Mouse (Mus musculus): Measurements from ENCODE around the gene Trappc6b. TPM values are rescaled to one million over a fixed set of nuclear protein-coding genes. Genes with fewer than 3 reads are reported as not detected.

The Trappc6b gene
- polyA plus RNA-seq, 1 experiment from 2014 or later, result 111 TPM

DNA sequence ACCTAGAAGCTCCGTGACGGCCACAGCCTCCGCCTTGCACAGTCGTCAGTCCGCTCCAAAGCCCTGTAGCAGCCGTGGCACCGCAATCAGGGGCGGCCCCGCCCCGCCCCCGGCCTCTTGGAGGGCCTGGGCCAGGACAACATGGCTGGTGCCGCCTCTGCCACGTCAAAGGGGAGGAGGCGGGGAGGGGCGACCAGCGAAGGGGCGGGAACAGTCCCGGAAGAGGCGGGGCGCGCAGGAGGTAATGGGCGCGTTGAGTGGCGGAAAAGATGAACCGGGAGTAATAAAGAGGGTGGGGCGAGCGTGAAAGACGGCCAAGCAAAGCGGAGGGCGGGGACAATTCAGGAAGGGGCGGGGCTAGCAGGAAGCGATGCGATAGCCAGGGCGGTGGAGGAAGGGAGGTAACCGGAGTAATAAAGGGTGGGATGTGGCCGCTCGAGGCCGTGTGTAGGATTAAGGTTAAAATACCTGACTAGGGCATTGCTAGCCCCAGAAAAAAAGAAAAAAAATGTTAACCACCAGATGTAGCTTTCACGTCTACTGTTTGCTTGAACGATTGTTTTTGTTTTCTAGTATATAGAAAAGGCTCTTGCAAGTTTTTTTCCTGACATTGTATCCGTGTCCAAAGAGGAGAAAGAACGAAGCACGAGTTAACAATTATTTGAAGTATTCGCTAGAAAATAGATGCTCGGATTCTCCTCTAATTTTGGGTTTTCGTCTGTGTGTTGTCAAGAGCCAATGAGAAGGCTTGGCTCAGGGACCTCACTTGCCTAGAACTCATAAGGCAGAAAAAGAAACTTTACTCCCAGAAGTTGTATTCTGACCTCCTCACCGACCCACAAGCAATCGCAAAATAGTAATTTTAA lies 49.2 kb downstream of the Trappc6b start, which contains the start of gene Sec23a:
Gene Sec23a, minus strand, starts transcription at position 174 of the 866 bp plus-strand sequence.
- peaks cover 27% of the 10 kb centered on the region for H3K4me1 ChIP-seq (replicated peaks; ENCODE audit: control insufficient read depth, insufficient read depth, low read length)
- H3K4me2 ChIP-seq (replicated peaks), result peak within 1 kb of the TSS; percentile 89
- H3K36me3 ChIP-seq (replicated peaks; ENCODE audit: control insufficient read depth, insufficient read depth), result peaks cover 2% of the 10 kb centered on the region
- no peaks in the 10 kb centered on the region for H3K9me3 ChIP-seq (ENCODE audit: control insufficient read depth, low read length)
- peak within 1 kb of the TSS; percentile 87 for H3K27ac ChIP-seq
- peak; percentile 98 for ATAC-seq (ENCODE audit: low FRiP score)
- H3K9ac ChIP-seq, result peak within 1 kb of the TSS; percentile 77
- WGBS, result under 1% methylated on average over 48 of the region's 48 CpGs
- peak; percentile 95 for DNase-seq (ENCODE audit: low spot score)
- H3K27me3 ChIP-seq (ENCODE audit: control insufficient read depth, insufficient read depth, low read length), result no peaks in the 10 kb centered on the region
- peak within 1 kb of the TSS; percentile 62 for H3K4me3 ChIP-seq (replicated peaks; ENCODE audit: low read length)

DNA sequence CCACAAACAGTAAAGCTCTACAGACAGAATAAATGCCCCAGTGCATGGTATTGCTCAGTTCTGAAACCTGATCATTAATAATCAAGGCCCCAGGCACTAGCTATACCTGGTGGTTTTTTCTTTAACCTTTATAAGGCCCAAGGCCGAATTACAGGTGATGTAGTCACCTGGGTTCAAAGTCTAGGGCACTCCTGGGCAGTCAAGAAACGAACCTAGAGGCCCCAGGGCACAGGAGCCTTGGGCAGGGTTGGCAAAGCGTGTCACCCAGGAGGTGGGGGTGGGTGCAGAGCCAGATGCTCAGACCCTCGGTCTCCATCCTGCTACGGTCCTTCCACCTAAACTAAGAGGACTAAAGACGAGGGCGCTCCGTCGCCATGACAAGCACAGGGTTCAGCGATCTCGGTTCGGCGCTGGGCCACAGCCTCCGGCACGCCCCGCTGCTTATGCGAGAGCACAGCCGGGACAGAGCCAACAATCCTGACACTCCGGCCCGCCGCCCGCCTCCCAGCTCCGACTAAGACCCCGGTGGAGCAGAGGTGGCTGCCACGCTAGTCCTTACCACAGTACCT lies 49.9 kb downstream of the Trappc6b start:
- under 1% methylated on average over 25 of the region's 25 CpGs for WGBS
- H3K9me3 ChIP-seq (ENCODE audit: control insufficient read depth, low read length), result no peaks in the 10 kb centered on the region

DNA sequence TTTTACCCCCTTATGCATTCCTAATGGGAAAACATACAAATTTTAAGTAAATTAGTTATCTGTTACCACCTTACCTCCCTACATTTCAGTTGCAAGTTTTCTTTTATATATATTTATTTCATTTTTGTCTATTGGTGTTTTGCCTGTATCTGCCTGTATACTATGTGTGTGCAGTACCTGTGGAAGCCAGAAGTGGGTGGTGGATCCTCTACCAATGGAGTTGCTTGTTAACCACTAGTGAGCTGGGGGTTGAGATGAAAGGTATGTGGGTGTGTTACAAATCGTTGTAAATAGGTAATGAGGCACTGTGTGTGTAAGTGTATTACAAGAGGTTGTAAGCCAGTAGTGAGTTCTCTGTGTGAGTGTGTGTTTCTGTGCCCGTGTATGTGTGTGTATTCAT lies 50.8 kb downstream of the Trappc6b start:
- Histone ChIP-seq H3K9me3 (ENCODE audit: control insufficient read depth, low read length) (no peaks in the 10 kb centered on the region), H3K27ac (no peak overlapping the region), H3K4me3 (replicated peaks; ENCODE audit: low read length) (peak overlapping the region; percentile 62), H3K36me3 (replicated peaks; ENCODE audit: control insufficient read depth, insufficient read depth) (peaks cover 17% of the 10 kb centered on the region), H3K4me1 (replicated peaks; ENCODE audit: control insufficient read depth, insufficient read depth, low read length) (peaks cover 27% of the 10 kb centered on the region), H3K9ac (no peak overlapping the region), H3K27me3 (ENCODE audit: control insufficient read depth, insufficient read depth, low read length) (no peaks in the 10 kb centered on the region), H3K4me2 (replicated peaks) (peak overlapping the region; percentile 83)
- ATAC-seq (ENCODE audit: low FRiP score) (no peak), DNase-seq (ENCODE audit: low spot score) (no peak)
- WGBS, result 78% methylated on average over 2 of the region's 2 CpGs

More for the DNA sequence above, 49.9 kb downstream of the Trappc6b start:
- Histone ChIP-seq H3K27ac (peak overlapping the region; percentile 87), H3K9ac (peak overlapping the region; percentile 77), H3K27me3 (ENCODE audit: control insufficient read depth, insufficient read depth, low read length) (no peaks in the 10 kb centered on the region), H3K4me2 (replicated peaks) (peak overlapping the region; percentile 83), H3K4me3 (replicated peaks; ENCODE audit: low read length) (peak overlapping the region; percentile 62), H3K36me3 (replicated peaks; ENCODE audit: control insufficient read depth, insufficient read depth) (peaks cover 8% of the 10 kb centered on the region), H3K4me1 (replicated peaks; ENCODE audit: control insufficient read depth, insufficient read depth, low read length) (peaks cover 27% of the 10 kb centered on the region)
- ATAC-seq (ENCODE audit: low FRiP score) (no peak), DNase-seq (ENCODE audit: low spot score) (no peak)

Other genes with a start within 250 kb of the Trappc6b start
- 130 and 144 TPM in 2 replicates for gene Sec23a, start 49.5 kb downstream of the Trappc6b start, polyA plus RNA-seq (2014; fragmentation: Nextera tagmentation; extraction: Ambion mirVana)
- gene Gemin2, start 48.1 kb downstream of the Trappc6b start, polyA plus RNA-seq (2014; fragmentation: Nextera tagmentation; extraction: Ambion mirVana), result 11.8 and 13.9 TPM in 2 replicates
- 63.4 and 70.6 TPM in 2 replicates for gene Pnn, start 5.4 kb upstream of the Trappc6b start, polyA plus RNA-seq (2014; fragmentation: Nextera tagmentation; extraction: Ambion mirVana)
- 34.4 and 38.7 TPM in 2 replicates for gene Mia2, start 34.3 kb upstream of the Trappc6b start, polyA plus RNA-seq (2014; fragmentation: Nextera tagmentation; extraction: Ambion mirVana)
- 10.7 and 11.1 TPM in 2 replicates for gene Fbxo33, start 158.3 kb upstream of the Trappc6b start, polyA plus RNA-seq (2014; fragmentation: Nextera tagmentation; extraction: Ambion mirVana)

All from hindbrain, embryonic 14.5 days (tissue).